Mouse (Mus musculus) stomach, embryonic 16.5 days (tissue): ENCODE data around the gene Fcrls. TPM values are rescaled to one million over a fixed set of nuclear protein-coding genes. Genes with fewer than 3 reads are reported as not detected.

Experiments
- ATAC-seq: fragments of 200-750 bp; cut with Nextera tagmentation; 2 replicates; pipeline ENCODE4 v1.8.0; 2017; ENCODE audit warnings: moderate number of reproducible peaks, moderate TSS enrichment; ENCODE audit not compliant: insufficient read depth, low FRiP score
- H3K27ac ChIP-seq: fragments of 300-500 bp; sonication (generic); 2 replicates; pipeline ENCODE4 v1.5.1; 2014; ENCODE audit warnings: low read length
- H3K27me3 ChIP-seq: fragments of 300-500 bp; sonication (generic); 2 replicates; pipeline ENCODE4 v1.6.1; 2014; ENCODE audit warnings: low read length, control low read depth, mixed read lengths; ENCODE audit not compliant: control insufficient read depth, insufficient read depth
- H3K36me3 ChIP-seq: fragments of 300-500 bp; sonication (generic); 2 replicates; pipeline ENCODE4 v1.6.1; 2014; ENCODE audit warnings: low read length; ENCODE audit not compliant: control insufficient read depth, insufficient read depth
- H3K4me1 ChIP-seq: fragments of 300-500 bp; sonication (generic); 2 replicates; pipeline ENCODE4 v1.6.1; 2014; ENCODE audit warnings: low read length, control low read depth, mixed read lengths; ENCODE audit not compliant: control insufficient read depth, insufficient read depth
- H3K4me2 ChIP-seq: fragments of 300-500 bp; sonication (generic); 2 replicates; pipeline ENCODE4 v1.6.1; 2014; ENCODE audit warnings: low read depth, low read length, mixed read lengths
- H3K4me3 ChIP-seq: fragments of 300-500 bp; sonication (generic); replicated peaks from 2 replicates; pipeline ENCODE4 v1.5.1; 2014; ENCODE audit warnings: mild to moderate bottlenecking, low read length
- H3K9ac ChIP-seq: fragments of 300-500 bp; sonication (generic); 2 replicates; pipeline ENCODE4 v1.6.1; 2014; ENCODE audit warnings: low read length
- H3K9me3 ChIP-seq: fragments of 300-500 bp; sonication (generic); replicated peaks from 2 replicates; pipeline ENCODE4 v1.6.1; 2016; ENCODE audit warnings: low read length, control low read depth; ENCODE audit not compliant: control insufficient read depth
- WGBS: fragments of 180-500 bp; shearing (Covaris S2); extraction: QIAGEN DNeasy Blood & Tissue Kit; methylation state at CpG from one replicate; pipeline ENCODE4 v1.1.7; 2014; 5-methylcytosine and 5-hydroxymethylcytosine counted together
- polyA plus RNA-seq: library from polyadenylated mRNA; unstranded; fragments of >200 nt; fragmentation: Nextera tagmentation; extraction: Ambion mirVana; gene quantifications from 2 replicates; pipeline ENCODE4 v1.2.1, GENCODE M21; 2015

Fcrls gene
- polyA plus RNA-seq, result 11.4 and 12.4 TPM in 2 replicates

DNA sequence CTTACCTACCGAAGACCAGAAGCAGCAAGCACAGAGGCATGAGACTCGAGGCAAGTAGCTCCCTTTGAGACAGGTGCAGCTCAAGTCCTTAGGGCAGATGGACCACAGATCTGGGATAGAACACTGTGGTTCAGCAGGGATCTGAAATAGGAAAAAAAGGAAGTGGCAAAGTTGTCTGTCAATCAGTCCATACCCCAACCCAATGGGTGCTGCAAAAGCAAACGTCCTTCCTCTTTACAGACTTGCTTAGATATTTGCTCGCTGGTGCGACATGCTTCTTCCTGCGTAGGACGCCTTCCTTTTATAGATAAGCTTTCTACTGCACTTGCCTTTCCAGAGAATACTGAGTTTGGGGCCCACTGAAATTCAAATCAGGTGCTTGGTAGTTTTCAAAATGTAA is at the start of gene Fcrls:
Gene Fcrls, minus strand, starts transcription at position 303 of the 400 bp plus-strand sequence.
- Histone ChIP-seq H3K9me3 (no peaks in the 10 kb centered on the region), H3K9ac (no peak within 1 kb of the TSS), H3K36me3 (no peaks in the 10 kb centered on the region), H3K4me3 (no peak within 1 kb of the TSS), H3K4me2 (no peak within 1 kb of the TSS), H3K27me3 (no peaks in the 10 kb centered on the region), H3K27ac (no peak within 1 kb of the TSS), H3K4me1 (no peaks in the 10 kb centered on the region)
- no peak for ATAC-seq
- WGBS, result 71% methylated on average over 7 of the region's 7 CpGs

DNA sequence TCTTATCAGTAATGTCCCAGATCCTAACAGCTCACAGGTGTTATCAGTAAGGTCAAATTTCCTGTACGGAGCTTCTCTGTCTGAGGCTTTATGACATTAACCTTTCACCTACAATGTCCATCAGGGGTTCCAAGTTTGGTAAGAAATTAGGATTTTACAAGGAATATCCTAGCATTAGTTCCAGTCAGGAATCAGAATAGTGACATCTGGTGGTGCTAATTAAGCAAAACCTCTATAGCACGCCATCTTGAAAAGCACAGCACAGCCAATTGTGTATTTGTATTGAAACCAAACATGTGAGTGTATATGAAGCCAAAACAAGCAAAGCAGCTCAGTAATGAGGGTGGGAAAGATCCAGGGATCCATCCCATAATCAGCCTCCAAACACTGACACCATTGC is 46.4 kb upstream of the Fcrls start:
- H3K4me2 ChIP-seq, result no peak overlapping the region
- ATAC-seq, result no peak
- no peaks in the 10 kb centered on the region for H3K9me3 ChIP-seq
- H3K27me3 ChIP-seq, result no peaks in the 10 kb centered on the region
- H3K9ac ChIP-seq, result no peak overlapping the region
- no peaks in the 10 kb centered on the region for H3K4me1 ChIP-seq
- no peak overlapping the region for H3K4me3 ChIP-seq
- no peaks in the 10 kb centered on the region for H3K36me3 ChIP-seq
- WGBS, result 56% methylated on average over 2 of the region's 2 CpGs
- H3K27ac ChIP-seq, result no peak overlapping the region

DNA sequence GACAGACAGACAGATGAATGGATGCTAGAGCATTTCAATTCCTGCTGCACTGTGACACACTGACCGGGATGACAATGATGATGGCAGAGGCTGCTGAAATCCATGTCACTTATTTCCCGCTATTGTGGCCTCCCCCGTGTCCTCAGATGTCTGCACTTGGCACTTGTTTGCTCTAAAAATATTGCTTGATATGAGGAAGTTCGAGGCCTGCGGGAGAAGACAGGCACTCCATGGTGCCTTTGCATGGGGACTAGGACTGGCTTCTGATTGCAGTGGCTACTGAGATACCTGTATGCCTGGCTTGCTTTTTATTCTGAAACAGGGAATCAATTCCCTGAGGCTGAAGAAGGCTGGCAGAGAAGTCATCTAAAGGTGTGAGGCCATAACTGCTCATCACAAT is 36.4 kb upstream of the Fcrls start:
- Histone ChIP-seq H3K9ac (no peak overlapping the region), H3K27me3 (no peaks in the 10 kb centered on the region), H3K4me1 (no peaks in the 10 kb centered on the region), H3K9me3 (no peaks in the 10 kb centered on the region), H3K4me3 (no peak overlapping the region), H3K4me2 (no peak overlapping the region), H3K27ac (no peak overlapping the region), H3K36me3 (no peaks in the 10 kb centered on the region)
- WGBS, result 74% methylated on average over 5 of the region's 5 CpGs
- no peak for ATAC-seq

- no peaks in the 10 kb centered on the region for H3K27me3 ChIP-seq
- WGBS, result 51% methylated on average over 2 of the region's 2 CpGs
- no peak overlapping the region for H3K4me2 ChIP-seq
- no peak for ATAC-seq
- H3K4me1 ChIP-seq, result no peaks in the 10 kb centered on the region
- H3K9me3 ChIP-seq, result no peaks in the 10 kb centered on the region
- H3K27ac ChIP-seq, result no peak overlapping the region
- H3K36me3 ChIP-seq, result no peaks in the 10 kb centered on the region
- no peak overlapping the region for H3K9ac ChIP-seq
- no peak overlapping the region for H3K4me3 ChIP-seq
Observed at GRCm38 (mm10) chr3:87274372-87274771, 10.8 kb upstream of the Fcrls start.

DNA sequence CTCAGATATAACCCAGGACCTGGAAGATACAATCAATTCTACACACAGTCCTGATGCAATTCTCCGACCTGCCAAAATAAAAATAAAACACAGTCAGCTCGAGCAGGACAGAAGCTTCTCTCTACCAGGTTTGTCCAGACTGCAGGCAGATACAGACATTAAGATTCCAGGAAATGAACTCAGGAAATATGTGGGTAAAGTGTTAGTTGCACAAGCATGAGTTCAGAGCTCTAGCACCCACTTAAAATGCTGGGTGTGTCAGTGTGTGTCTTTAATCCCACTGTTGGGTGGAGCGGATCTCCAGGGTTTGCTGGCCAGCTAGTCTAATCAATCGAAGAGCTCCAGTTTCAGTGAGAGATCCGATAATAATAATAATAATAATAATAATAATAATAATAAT is 3.0 kb upstream of the Fcrls start:
- no peak overlapping the region for H3K27ac ChIP-seq
- H3K4me2 ChIP-seq, result no peak overlapping the region
- 70% methylated on average over 5 of the region's 5 CpGs for WGBS

DNA sequence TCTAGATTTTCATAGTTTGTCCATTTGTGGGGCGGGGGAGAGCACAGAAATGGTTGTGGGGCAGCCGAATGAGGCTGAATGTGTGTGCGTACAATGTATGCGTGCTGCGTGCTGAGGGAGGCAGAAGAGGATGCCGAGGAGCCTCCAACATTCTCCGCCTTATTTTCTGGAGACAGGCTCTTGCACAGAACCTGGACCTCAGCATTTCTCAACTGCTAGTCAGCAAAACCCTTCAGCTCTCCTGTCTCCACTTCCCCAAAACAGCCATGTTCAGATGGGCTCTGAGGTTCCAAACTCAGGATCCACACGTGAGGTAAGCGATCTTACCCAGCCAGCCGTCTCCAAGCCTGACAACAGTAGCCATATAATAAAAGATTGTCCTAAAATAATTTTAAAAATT is 8.3 kb downstream of the Fcrls start:
- no peak overlapping the region for H3K4me2 ChIP-seq
- no peak overlapping the region for H3K9ac ChIP-seq
- H3K9me3 ChIP-seq, result no peaks in the 10 kb centered on the region
- H3K27ac ChIP-seq, result no peak overlapping the region
- no peaks in the 10 kb centered on the region for H3K27me3 ChIP-seq
- no peaks in the 10 kb centered on the region for H3K36me3 ChIP-seq
- no peak overlapping the region for H3K4me3 ChIP-seq
- WGBS, result 80% methylated on average over 10 of the region's 10 CpGs
- no peaks in the 10 kb centered on the region for H3K4me1 ChIP-seq
- no peak for ATAC-seq

More for the DNA sequence above, 3.0 kb upstream of the Fcrls start:
- Histone ChIP-seq H3K4me3 (no peak overlapping the region), H3K27me3 (no peaks in the 10 kb centered on the region), H3K9me3 (no peaks in the 10 kb centered on the region), H3K36me3 (no peaks in the 10 kb centered on the region), H3K4me1 (no peaks in the 10 kb centered on the region), H3K9ac (no peak overlapping the region)
- ATAC-seq, result no peak

GRCm38 (mm10) chr3:87249571-87249970 is 14.0 kb downstream of the Fcrls start:
- Histone ChIP-seq H3K9ac (no peak overlapping the region), H3K4me3 (no peak overlapping the region), H3K27me3 (no peaks in the 10 kb centered on the region), H3K4me2 (no peak overlapping the region), H3K9me3 (no peaks in the 10 kb centered on the region), H3K36me3 (no peaks in the 10 kb centered on the region), H3K4me1 (no peaks in the 10 kb centered on the region), H3K27ac (no peak overlapping the region)
- ATAC-seq, result no peak
- WGBS, result 77% methylated on average over 6 of the region's 6 CpGs

DNA sequence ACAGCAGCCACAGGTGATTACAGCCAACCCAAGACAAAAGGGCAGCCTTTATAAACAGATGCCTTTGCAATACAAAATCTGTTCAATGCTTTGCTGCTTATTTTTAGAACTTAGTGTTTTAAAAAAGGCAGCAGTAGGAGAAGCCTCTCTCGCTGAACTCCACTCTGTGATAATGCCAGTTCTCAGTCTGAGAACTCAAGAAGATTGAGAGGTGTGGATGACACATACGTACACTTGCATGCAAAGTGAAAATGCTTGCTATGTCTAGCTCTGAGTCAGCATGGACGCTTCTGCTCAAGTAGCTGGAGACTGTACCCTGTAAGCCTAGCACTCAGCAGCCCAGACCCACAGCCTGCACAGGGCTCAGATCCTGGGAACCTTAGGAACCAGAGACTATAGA is 16.2 kb downstream of the Fcrls start:
- no peak overlapping the region for H3K4me2 ChIP-seq
- no peak for ATAC-seq
- 53% methylated on average over 3 of the region's 3 CpGs for WGBS
- no peaks in the 10 kb centered on the region for H3K36me3 ChIP-seq
- no peak overlapping the region for H3K27ac ChIP-seq
- no peaks in the 10 kb centered on the region for H3K4me1 ChIP-seq
- no peak overlapping the region for H3K4me3 ChIP-seq
- no peaks in the 10 kb centered on the region for H3K9me3 ChIP-seq
- no peak overlapping the region for H3K9ac ChIP-seq
- no peaks in the 10 kb centered on the region for H3K27me3 ChIP-seq

DNA sequence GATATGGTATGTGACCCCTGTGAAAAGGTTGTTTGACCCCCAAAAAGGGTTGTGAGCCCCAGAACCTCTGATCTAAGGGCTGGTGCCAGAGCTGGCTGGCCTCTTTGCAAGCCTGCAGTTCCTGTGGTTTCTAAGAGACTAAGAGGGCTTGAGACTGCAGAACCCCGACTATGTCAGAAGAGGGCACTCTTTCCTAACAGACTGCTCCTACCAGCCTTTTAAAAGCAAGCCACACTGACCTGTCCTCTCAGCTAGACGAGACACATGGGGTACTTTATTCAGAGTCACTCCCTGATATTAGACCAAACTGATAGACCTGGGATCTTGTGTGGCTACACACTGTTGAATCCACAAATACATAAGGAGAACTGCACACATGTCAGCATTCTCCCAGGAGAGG is 19.9 kb downstream of the Fcrls start:
- H3K27me3 ChIP-seq, result no peaks in the 10 kb centered on the region
- ATAC-seq, result peak; percentile 50; the same call in 1 of the 2 replicates
- H3K27ac ChIP-seq, result no peak overlapping the region
- no peaks in the 10 kb centered on the region for H3K9me3 ChIP-seq
- no peak overlapping the region for H3K4me2 ChIP-seq
- H3K9ac ChIP-seq, result no peak overlapping the region
- WGBS, result 0% methylated on average over 2 of the region's 2 CpGs
- no peaks in the 10 kb centered on the region for H3K36me3 ChIP-seq
- no peaks in the 10 kb centered on the region for H3K4me1 ChIP-seq
- no peak overlapping the region for H3K4me3 ChIP-seq

- H3K27ac ChIP-seq, result no peak overlapping the region
- H3K36me3 ChIP-seq, result no peaks in the 10 kb centered on the region
- H3K27me3 ChIP-seq, result no peaks in the 10 kb centered on the region
- no peak overlapping the region for H3K4me3 ChIP-seq
- no peak for ATAC-seq
- H3K9ac ChIP-seq, result no peak overlapping the region
- WGBS, result 57% methylated on average over 4 of the region's 4 CpGs
- no peak overlapping the region for H3K4me2 ChIP-seq
- H3K4me1 ChIP-seq, result no peaks in the 10 kb centered on the region
- no peaks in the 10 kb centered on the region for H3K9me3 ChIP-seq
Observed at GRCm38 (mm10) chr3:87240909-87241308, 22.6 kb downstream of the Fcrls start.
